In the genomic region with DNA sequence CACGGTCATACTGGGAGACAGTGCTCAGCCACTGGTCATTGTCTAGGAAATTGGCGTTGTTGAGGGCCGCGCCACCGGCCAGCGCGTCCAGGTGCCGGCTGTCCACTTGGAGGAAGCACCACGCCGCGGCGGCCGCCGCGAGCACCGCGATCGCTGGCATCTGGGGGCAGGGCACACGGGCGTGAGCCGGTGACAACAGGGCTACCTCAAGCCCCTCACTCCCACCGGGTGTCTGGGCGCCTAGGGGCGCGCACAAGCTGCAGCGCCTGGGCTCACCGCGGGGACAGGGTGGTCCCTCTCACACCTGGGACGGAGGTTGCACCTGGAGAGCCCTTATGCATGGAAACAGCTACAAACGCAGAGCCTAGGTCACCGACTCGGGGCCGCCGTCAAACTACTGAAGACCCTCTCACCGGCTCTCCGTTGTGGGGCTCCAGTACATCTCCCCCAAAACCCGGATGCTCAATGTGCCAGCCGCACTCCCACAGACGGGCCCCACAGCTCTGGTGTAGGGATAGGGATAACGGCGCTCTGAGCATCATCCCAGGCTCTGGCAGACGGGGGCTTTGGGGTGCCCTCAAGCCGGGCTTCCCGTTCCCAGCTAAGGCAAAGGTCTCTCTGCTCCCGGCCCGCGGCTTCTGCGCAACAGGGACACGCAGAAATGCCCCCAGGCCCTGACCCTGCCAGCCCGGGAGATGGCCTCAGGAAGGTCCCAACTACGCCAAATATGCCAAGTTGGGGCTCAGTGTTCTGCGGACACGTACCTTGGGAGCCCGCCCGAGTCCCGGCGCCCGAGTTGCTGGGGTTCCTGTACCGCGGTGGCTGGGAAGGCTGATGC, we compare ENCODE assay signal across 8 mouse cellular contexts. TPM values are rescaled to one million over a fixed set of nuclear protein-coding genes. Genes with fewer than 3 reads are reported as not detected.
DNase-seq lines count a peak whose midpoint lies in the region; ATAC-seq and TF ChIP-seq lines count a peak whose summit lies in the region.
"Had no signal": no experiment of that assay in that cellular context is flagged by ENCODE, and none has a peak within 500 bp of the region (broad histone marks: within the 10 kb centered on the region; RNA-seq: fewer than 3 reads in every experiment).

No protein-coding gene starts in this region.

- no peak for TF ChIP-seq CTCF in thymus, adult 2 months (IDR thresholded peaks at IDR 0.05; ENCODE audit: borderline replicate concordance, control insufficient read depth, extremely low read depth, insufficient read depth, low read length, poor library complexity)

- no peak overlapping the region for H3K27ac ChIP-seq in embryonic facial prominence, embryonic 12.5 days
- H3K27ac ChIP-seq in limb, embryonic 10.5 days = peak overlapping the region; percentile 50; the same call in 1 of the 2 replicates
- no peak overlapping the region for H3K27ac ChIP-seq in stomach, embryonic 14.5 days (ENCODE audit: low read length)
- no peak overlapping the region for H3K27ac ChIP-seq in thymus, adult 2 months (ENCODE audit: control insufficient read depth, insufficient read depth, low read length)

- H3K9ac ChIP-seq in embryonic facial prominence, embryonic 12.5 days = peak overlapping the region; percentile 35
- 0 out of 2 replicates have a peak overlapping the region, but pooled peaks have one; percentile 2 for H3K9ac ChIP-seq in stomach, embryonic 14.5 days (replicated peaks; ENCODE audit: low read depth, low read length)

- no peaks in the 10 kb centered on the region for H3K36me3 ChIP-seq in megakaryocyte, embryonic 14.5 days (replicated peaks; ENCODE audit: low read length)
- H3K36me3 ChIP-seq in embryonic facial prominence, embryonic 12.5 days = no peaks in the 10 kb centered on the region
- H3K36me3 ChIP-seq in limb, embryonic 10.5 days = no peaks in the 10 kb centered on the region
- no peaks in the 10 kb centered on the region for H3K36me3 ChIP-seq in stomach, embryonic 14.5 days (ENCODE audit: control insufficient read depth, insufficient read depth, low read length)
- H3K36me3 ChIP-seq in thymus, adult 2 months (ENCODE audit: control insufficient read depth, insufficient read depth, low read length) = no peaks in the 10 kb centered on the region

- no peak for TF ChIP-seq POLR2A in thymus, adult 2 months (IDR thresholded peaks at IDR 0.05; ENCODE audit: control insufficient read depth, extremely low read depth, insufficient read depth, low read length, poor library complexity)

- H3K27me3 ChIP-seq in megakaryocyte, embryonic 14.5 days (replicated peaks) = peaks cover 25% of the 10 kb centered on the region
- H3K27me3 ChIP-seq in embryonic facial prominence, embryonic 12.5 days = peaks cover 33% of the 10 kb centered on the region
- peaks cover 52% of the 10 kb centered on the region for H3K27me3 ChIP-seq in limb, embryonic 10.5 days (ENCODE audit: low read depth, poor library complexity, severe bottlenecking)
- peaks cover 19% of the 10 kb centered on the region for H3K27me3 ChIP-seq in stomach, embryonic 14.5 days (ENCODE audit: control insufficient read depth, insufficient read depth, low read length)
- no peaks in the 10 kb centered on the region for H3K27me3 ChIP-seq in thymus, adult 2 months (ENCODE audit: control insufficient read depth, insufficient read depth, low read length)

- no peak for DNase-seq in limb, embryonic 10.5 days (ENCODE audit: low spot score)
- DNase-seq in thymus, adult 2 months = no peak
- no peak for DNase-seq in embryo, embryonic 10 days (ENCODE audit: low spot score)

- ATAC-seq in megakaryocyte, adult 5-6 weeks (ENCODE audit: poor library complexity, severe bottlenecking) = no peak
- peak; percentile 50; the same call in 1 of the 2 replicates for ATAC-seq in embryonic facial prominence, embryonic 12.5 days (ENCODE audit: insufficient number of reproducible peaks, insufficient read depth, low FRiP score, low TSS enrichment)
- 0 out of 2 replicates have a peak, but pooled peaks have one; percentile 4 for ATAC-seq in stomach, embryonic 14.5 days (ENCODE audit: insufficient number of reproducible peaks, insufficient read depth, low FRiP score, low read depth)

- peak overlapping the region; percentile 50 for H3K4me3 ChIP-seq in megakaryocyte, embryonic 14.5 days (replicated peaks)
- H3K4me3 ChIP-seq in embryonic facial prominence, embryonic 12.5 days = peak overlapping the region; percentile 42
- peak overlapping the region; percentile 53 for H3K4me3 ChIP-seq in limb, embryonic 10.5 days
- peak overlapping the region; percentile 32 for H3K4me3 ChIP-seq in stomach, embryonic 14.5 days (ENCODE audit: low read depth, low read length)
- H3K4me3 ChIP-seq in thymus, adult 2 months (ENCODE audit: control insufficient read depth, insufficient read depth, low read length) = no peak overlapping the region

- H3K4me2 ChIP-seq in embryonic facial prominence, embryonic 12.5 days (replicated peaks) = peak overlapping the region; percentile 62
- peak overlapping the region; percentile 45 for H3K4me2 ChIP-seq in stomach, embryonic 14.5 days (replicated peaks; ENCODE audit: low read depth, low read length)

- H3K9me3 ChIP-seq in megakaryocyte, embryonic 14.5 days = peaks cover 23% of the 10 kb centered on the region
- H3K9me3 ChIP-seq in embryonic facial prominence, embryonic 12.5 days = no peaks in the 10 kb centered on the region
- H3K9me3 ChIP-seq in limb, embryonic 10.5 days (replicated peaks) = no peaks in the 10 kb centered on the region
- peaks cover 4% of the 10 kb centered on the region; the same call in 1 of the 2 replicates for H3K9me3 ChIP-seq in stomach, embryonic 14.5 days (ENCODE audit: control insufficient read depth, low read depth, low read length)

- peaks cover 4% of the 10 kb centered on the region; the same call in 1 of the 2 replicates for H3K4me1 ChIP-seq in megakaryocyte, embryonic 14.5 days
- 0 out of 2 replicates have a peak, but pooled peaks cover 2% of the 10 kb centered on the region for H3K4me1 ChIP-seq in embryonic facial prominence, embryonic 12.5 days
- H3K4me1 ChIP-seq in limb, embryonic 10.5 days = peaks cover 12% of the 10 kb centered on the region
- no peaks in the 10 kb centered on the region; the same call in 1 of the 2 replicates for H3K4me1 ChIP-seq in stomach, embryonic 14.5 days (ENCODE audit: control insufficient read depth, insufficient read depth, low read length)
- no peaks in the 10 kb centered on the region for H3K4me1 ChIP-seq in thymus, adult 2 months (replicated peaks; ENCODE audit: control insufficient read depth, insufficient read depth, low read length)

- WGBS in embryonic facial prominence, embryonic 12.5 days = 2% methylated on average over 60 of the region's 60 CpGs
- WGBS in limb, embryonic 10.5 days = 4% methylated on average over 60 of the region's 60 CpGs
- WGBS in stomach, embryonic 14.5 days = 4% methylated on average over 60 of the region's 60 CpGs
- WGBS in thymus, adult 2 months = 11% methylated on average over 60 of the region's 60 CpGs

RNA-seq across cellular contexts. Expression of gene Spock1, which starts 0.5 kb away (rescaled TPM):
- polyA plus RNA-seq in megakaryocyte, embryonic 14.5 days (2012; ENCODE audit: insufficient read depth, low replicate concordance) = not detected in 2 replicates
- not detected in 2 replicates for total RNA-seq in megakaryocyte, adult 5-6 weeks (2015)
- not detected in 2 replicates for total RNA-seq in megakaryocyte, adult 5-6 weeks (2017)
- polyA plus RNA-seq in embryonic facial prominence, embryonic 12.5 days (2016; fragmentation: Nextera tagmentation; extraction: Ambion mirVana) = 10.2 and 11.0 TPM in 2 replicates
- polyA plus RNA-seq in limb, embryonic 10.5 days (2016; fragmentation: Nextera tagmentation; extraction: Ambion mirVana) = 0.67 and 0.93 TPM in 2 replicates
- 9.6 and 10.6 TPM in 2 replicates for polyA plus RNA-seq in stomach, embryonic 14.5 days (2014; fragmentation: Nextera tagmentation; extraction: Ambion mirVana)
- 0.93 and 1.1 TPM in 2 replicates for polyA plus RNA-seq in thymus, adult 2 months (2012; rRNA removed)
- total RNA-seq: liver, adult 2 months had no signal
- polyA plus RNA-seq: liver, adult 2 months had no signal
